Mouse (Mus musculus) lung, adult 2 months (tissue): ENCODE results near the gene Rnf115.

Source experiments
- CTCF ChIP-seq: fragments of 200-500 bp; IDR thresholded peaks from 2 replicates; pipeline ENCODE4 v1.5.1; 2011; ENCODE audit warnings: mild to moderate bottlenecking, low read length, control low read depth; ENCODE audit not compliant: insufficient read depth
- POLR2A ChIP-seq: fragments of 200-500 bp; IDR thresholded peaks from 2 replicates; pipeline ENCODE4 v1.6.1; 2011; ENCODE audit warnings: low read depth, mild to moderate bottlenecking, control low read depth, low read length, borderline replicate concordance; ENCODE audit errors: extremely low read depth

GRCm38 (mm10) chr3:96727828-96728633 is 567 bp downstream of the Rnf115 start:
- TF ChIP-seq POLR2A (peak; percentile 21; the same call in 1 of the 2 replicates), CTCF (no peak)
